Mouse (Mus musculus) brain, adult 10 weeks (tissue): Measurements from ENCODE around the gene Amz2. TPM values are rescaled to one million over a fixed set of nuclear protein-coding genes. Genes with fewer than 3 reads are reported as not detected.

Experiments used
- polyA plus RNA-seq: library from polyadenylated mRNA; stranded (reverse); fragments of 350-450 nt; fragmentation: Illumina TruSeq; extraction: RNeasy Lipid Tissue Mini Kit (QIAGEN cat#74804); gene quantifications from one replicate; pipeline ENCODE4 v1.2.3, GENCODE M21; 2015; ENCODE audit warnings: low read depth, low replicate concordance

Amz2 gene
- 47.2 TPM for polyA plus RNA-seq

DNA sequence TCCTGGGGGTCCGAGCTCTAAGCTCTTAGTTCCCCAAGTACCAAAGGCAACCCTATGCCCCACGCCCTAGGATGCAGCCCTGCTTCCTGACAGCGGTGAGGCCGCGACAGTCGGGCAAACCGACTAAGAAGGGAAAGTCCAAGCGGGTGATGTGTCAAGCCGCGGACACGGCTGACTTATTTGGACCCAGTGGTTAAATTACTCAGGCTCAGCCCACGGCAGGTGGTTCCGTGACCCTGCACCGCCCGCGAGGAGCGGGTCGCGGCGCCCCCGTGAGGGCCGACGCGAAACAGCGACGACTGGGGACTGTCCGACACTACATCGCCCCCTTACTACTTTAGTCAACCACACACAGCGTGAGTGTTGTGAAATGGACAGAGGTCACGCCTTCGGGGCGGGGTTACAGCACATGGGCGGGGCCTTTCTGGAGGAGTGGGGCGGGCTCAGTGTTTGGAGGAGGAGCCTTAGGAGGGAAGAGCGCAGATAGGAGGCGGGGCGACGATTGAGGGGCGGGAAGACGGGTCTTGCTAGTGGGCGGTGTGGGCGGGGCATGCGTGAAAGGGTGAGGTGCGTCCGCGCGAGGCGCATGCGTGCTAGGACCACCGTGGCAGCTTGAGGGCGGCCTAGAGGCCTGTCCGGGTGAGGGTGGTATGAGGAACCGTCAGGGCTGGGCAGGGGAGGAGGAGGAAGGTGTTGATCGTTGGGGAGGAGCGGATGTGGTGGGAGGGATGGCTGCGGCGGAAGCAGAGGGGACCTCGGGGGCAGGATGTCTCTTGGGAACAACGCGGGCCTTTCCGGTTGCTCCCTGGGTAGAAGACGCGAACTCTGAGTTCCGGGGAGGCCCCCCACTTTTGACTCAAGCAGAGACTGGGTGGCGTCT lies at the start of gene Amz2:
Gene Amz2, plus strand, starts transcription at position 555 of the 880 bp plus-strand sequence.

DNA sequence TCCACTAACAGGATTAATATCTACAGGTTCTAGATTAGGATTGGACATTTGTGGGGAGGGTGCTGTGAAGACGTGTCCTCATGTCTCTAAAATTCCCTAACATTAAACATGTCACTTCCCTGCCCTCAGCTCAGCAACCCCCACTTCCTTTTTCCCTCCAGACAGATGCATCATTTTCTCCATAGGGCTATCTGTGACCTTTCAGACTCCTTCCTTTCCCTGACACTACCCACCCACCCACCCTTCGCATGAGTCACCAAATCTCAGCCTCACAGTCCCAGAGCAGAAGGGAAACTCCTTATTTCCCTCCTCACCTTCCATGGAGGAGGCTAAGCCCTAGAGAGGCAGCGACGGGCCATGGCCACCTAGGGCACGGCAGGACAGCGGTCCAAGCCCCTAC lies 12.1 kb upstream of the Amz2 start, which contains the start of gene 9930022D16Rik:
Gene 9930022D16Rik, plus strand, starts transcription at position 301 of the 400 bp plus-strand sequence.

GRCm38 (mm10) chr11:109473171-109474085 lies 47.7 kb downstream of the Amz2 start, which contains the start of the genes Arsg and Slc16a6:
Arsg (plus strand) TSS chr11:109473374.
Slc16a6 (minus strand) TSS chr11:109473598.

Other genes starting within 250 kb of the Amz2 start
- gene Rgs9, start 127.8 kb upstream of the Amz2 start, polyA plus RNA-seq: 69.2 TPM
- 28.8 TPM for gene Gna13, start 63.1 kb upstream of the Amz2 start, polyA plus RNA-seq
- not detected for gene 9930022D16Rik, start 12.0 kb upstream of the Amz2 start, polyA plus RNA-seq
- gene Arsg, start 47.4 kb downstream of the Amz2 start, polyA plus RNA-seq: 27.8 TPM
- 15.1 TPM for gene Slc16a6, start 47.7 kb downstream of the Amz2 start, polyA plus RNA-seq
- 21.7 TPM for gene Wipi1, start 186.0 kb downstream of the Amz2 start, polyA plus RNA-seq
- 552 TPM for gene Prkar1a, start 223.5 kb downstream of the Amz2 start, polyA plus RNA-seq